Mouse (Mus musculus): ENCODE data around the gene S100b.

Gene S100b

GRCm38 (mm10) chr10:76259566-76260232 is 6.0 kb downstream of the S100b start:
- peak; percentile 24 for DNase-seq (ENCODE audit: low read depth, low spot score)

GRCm38 (mm10) chr10:76260358-76261059 is 6.9 kb downstream of the S100b start:
- peak; percentile 43 for DNase-seq (ENCODE audit: low read depth, low spot score)

DNA sequence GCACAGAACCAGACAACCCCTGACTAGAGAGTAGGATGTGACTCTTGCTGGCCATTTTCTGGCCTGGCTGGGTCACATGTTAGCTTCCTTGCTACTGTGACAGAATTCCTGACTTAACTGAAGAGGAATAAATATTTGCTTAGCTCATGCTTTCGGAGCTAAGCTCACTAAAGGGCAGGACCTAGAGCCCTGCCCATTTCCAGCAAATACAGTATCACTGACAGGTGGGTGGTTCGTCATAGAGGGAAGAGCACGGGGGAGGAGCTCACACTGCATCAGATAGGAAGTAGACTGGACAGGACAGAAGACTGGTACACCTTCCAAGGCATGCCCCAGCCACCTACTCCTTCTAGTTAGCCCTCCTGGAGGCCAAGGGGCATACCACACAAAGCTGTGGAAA is 7.8 kb downstream of the S100b start:
- no peak for DNase-seq (ENCODE audit: low read depth, low spot score)

- no peak for DNase-seq (ENCODE audit: low read depth, low spot score)
Observed at GRCm38 (mm10) chr10:76262431-76262830, 8.8 kb downstream of the S100b start.

- DNase-seq (ENCODE audit: low read depth, low spot score), result peak; percentile 66
Observed at GRCm38 (mm10) chr10:76271238-76271637, 17.6 kb downstream of the S100b start.

DNA sequence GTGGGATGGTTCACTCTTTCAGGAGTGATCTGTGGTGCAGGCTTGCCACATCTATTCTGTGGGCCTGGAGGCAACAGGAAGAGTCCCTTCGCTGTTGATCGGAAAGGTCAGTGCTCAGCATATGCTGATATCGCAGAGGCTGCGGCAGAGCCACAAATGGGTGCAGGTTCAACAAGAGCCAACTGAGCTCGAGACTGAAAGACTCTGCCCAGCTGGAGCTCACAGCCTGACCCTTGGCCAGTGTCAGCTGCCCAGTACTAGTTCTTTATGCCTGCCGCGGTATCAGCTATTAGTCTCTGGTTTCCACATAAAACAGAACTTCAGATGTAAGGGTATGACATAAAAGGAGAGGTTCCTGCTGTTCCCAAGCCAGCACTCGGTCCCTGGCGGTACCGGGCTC is 21.6 kb downstream of the S100b start:
- peak; percentile 32 for DNase-seq (ENCODE audit: low read depth, low spot score)

DNA sequence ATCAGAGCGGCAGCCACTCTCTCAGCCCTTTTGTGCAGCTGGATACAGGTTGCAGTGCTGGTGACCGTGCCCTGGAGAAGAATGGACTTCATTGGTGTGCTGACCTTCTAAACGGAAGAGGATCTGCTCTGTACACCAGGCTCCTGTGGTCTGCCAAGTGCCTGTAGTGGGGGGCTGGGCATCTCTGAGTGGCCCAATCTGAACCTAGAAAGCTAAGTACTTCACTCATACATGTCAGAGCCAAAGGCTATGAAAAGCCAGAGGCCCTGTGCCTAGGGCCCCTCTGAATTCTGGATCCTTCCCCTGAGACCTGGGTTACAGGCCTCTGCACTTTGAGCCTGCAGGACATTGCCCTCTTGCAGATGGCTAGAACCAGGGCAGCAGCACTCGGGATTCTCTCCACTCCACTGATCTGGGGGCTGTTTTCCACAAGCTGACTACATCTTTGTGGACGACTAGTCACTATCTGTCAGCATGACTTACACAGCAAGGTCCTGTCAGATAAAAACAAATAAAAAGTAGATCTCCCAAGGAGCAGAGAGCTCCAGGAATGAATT is 25.0 kb downstream of the S100b start:
- DNase-seq (ENCODE audit: low read depth, low spot score), result no peak

DNA sequence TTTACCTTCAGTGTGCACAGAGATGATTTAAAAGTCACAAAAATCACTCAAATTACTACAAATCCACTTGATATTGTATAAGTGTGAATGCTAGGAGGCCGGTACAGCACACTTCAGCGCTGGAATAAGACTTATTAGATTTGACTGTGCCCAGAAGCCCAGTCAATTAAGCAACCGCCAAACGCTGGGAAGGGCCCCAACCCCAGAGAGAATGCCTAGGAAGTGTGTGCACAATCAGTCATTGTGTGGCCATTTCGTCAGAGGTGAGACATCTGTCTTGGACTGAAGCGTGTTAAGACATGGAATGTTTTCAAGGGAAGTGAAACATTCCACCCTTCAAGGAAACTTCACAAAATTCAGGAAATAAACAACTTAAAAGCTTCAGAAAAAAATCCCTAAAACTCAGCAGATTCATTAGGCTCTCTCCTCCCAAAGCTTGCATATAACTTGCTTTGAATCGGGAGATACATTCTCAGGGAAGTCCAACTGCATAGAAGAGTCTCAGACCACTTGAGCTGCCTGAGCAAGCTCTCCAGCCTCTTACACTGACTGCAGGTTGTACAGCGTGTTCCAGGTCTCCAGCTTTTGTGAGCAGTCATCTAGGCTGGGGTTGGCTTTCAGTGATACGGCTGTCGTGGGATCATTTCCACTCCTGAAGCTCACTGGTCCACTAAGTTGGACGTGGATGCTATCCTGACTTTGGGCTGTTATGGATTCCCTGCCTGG is 34.8 kb downstream of the S100b start:
- DNase-seq (ENCODE audit: low read depth, low spot score), result no peak

DNA sequence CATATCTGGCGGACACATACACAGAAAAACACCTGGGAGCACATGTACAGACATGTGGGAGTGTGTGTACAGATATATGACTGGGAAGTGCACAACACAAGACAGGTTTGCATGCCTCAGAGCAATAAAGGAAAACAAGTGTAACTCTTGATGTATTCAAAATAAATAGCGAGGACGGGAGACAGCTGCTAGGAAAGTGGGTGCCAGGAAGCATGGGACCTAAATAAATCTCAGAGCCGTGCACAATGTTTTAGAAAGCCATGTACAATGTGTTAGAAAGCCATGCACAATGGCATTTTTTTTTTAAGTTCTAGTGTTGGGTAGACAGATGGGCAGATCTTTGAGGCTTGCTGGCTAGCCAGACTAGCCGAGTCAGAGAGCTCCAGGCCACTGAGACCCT is 35.4 kb downstream of the S100b start:
- DNase-seq (ENCODE audit: low read depth, low spot score), result no peak

DNA sequence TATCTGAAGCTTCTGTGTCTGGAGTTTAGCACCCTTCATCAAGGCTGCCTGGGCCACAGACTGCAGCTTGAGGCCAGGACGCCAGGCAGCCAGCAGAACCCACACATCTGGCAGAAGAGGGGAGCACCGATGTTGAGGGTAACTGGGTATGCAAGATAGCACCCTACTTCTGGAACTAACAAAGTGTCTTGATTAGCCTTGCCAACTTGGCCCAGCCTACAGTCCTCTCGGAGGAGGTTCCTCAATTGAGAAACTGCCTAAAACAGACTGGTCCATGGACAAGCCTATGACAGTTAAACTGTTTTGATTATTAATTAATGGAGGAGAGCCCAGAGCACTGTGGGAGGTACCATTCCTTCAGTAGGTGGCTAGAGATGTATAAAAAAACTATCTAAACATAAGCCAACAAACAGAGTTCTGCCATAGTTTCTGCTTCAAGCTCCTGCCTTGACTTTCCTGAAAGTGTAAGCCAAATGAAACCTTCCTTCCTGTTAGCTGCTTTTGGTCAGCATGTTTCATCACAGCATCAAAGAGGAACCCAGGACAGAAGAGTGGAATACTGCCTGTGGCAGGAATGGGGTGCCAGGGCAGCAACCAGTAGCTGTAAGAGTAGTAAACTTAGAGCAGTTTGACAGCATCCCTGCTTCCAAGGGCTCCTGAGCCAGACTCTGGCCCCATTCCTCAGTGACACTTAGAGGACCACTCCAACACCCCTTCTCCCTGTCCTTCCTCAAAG is 36.5 kb downstream of the S100b start:
- no peak for DNase-seq (ENCODE audit: low read depth, low spot score)

GRCm38 (mm10) chr10:76293222-76293621 is 39.6 kb downstream of the S100b start:
- DNase-seq (ENCODE audit: low read depth, low spot score), result no peak

DNA sequence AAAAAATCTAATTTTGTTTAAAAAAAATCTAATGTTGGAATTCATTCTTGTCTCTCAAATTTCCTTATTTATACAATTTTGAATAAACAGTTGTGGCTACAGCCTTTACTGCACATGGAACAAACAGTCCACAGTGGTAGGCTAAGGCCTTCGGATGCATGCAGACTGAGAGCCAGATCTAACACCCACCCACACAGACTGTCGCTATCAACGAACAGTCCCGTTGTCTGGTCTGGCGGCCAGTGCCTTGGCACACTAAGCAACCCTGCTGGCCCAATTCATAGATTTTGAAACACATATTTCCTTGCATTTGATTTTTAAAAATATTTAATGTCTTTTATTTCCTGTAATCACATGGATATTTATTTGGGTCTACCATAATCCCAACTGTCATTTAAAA is 46.5 kb downstream of the S100b start:
- no peak for DNase-seq (ENCODE audit: low read depth, low spot score)

DNA sequence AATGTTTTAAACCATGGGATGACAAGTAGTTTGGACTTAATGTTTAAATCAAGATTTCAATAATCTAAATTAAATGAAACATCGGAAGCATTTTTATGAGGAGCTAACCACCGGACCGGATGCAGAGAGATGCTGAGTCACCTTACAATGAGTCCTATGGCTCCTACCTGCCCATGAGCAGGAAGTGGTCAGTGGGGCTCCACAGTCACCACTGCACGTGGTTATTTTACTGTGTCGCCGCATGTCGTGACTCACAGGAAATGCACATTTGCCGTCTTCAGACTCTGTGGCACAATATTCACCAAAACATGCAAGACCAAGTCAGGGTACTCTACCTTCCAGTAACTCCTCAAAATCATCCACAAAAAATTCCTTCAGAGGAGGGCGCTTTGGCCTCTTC is 53.1 kb downstream of the S100b start:
- DNase-seq (ENCODE audit: low read depth, low spot score), result no peak
